Mouse (Mus musculus) kidney, embryonic 14.5 days (tissue): ENCODE measurements around the gene Sfrp5. TPM values are rescaled to one million over a fixed set of nuclear protein-coding genes. Genes with fewer than 3 reads are reported as not detected.

ENCODE experiments used
- ATAC-seq: fragments of 200-750 bp; cut with Nextera tagmentation; 2 replicates; pipeline ENCODE4 v1.8.0; 2017; ENCODE audit warnings: moderate number of reproducible peaks, mild to moderate bottlenecking, moderate TSS enrichment, moderate library complexity; ENCODE audit not compliant: low FRiP score, low TSS enrichment
- H3K27ac ChIP-seq: fragments of 300-500 bp; sonication (generic); 2 replicates; pipeline ENCODE4 v1.5.1; 2014; ENCODE audit warnings: low read depth, mild to moderate bottlenecking, low read length, moderate library complexity, mixed read lengths
- H3K27me3 ChIP-seq: fragments of 300-500 bp; sonication (generic); 2 replicates; pipeline ENCODE4 v1.6.1; 2014; ENCODE audit warnings: mild to moderate bottlenecking, low read length; ENCODE audit not compliant: control insufficient read depth, insufficient read depth
- H3K36me3 ChIP-seq: fragments of 300-500 bp; sonication (generic); 2 replicates; pipeline ENCODE4 v1.6.1; 2014; ENCODE audit warnings: low read length, mixed read lengths; ENCODE audit not compliant: control insufficient read depth, insufficient read depth
- H3K4me1 ChIP-seq: fragments of 300-500 bp; sonication (generic); 2 replicates; pipeline ENCODE4 v1.6.1; 2014; ENCODE audit warnings: low read length, mixed read lengths; ENCODE audit not compliant: control insufficient read depth, insufficient read depth
- H3K4me2 ChIP-seq: fragments of 300-500 bp; sonication (generic); replicated peaks from 2 replicates; pipeline ENCODE4 v1.6.1; 2014; ENCODE audit warnings: low read depth, mild to moderate bottlenecking, low read length
- H3K4me3 ChIP-seq: fragments of 300-500 bp; sonication (generic); 2 replicates; pipeline ENCODE4 v1.5.1; 2014; ENCODE audit warnings: mild to moderate bottlenecking, low read length
- H3K9ac ChIP-seq: fragments of 300-500 bp; sonication (generic); 2 replicates; pipeline ENCODE4 v1.6.1; 2014; ENCODE audit warnings: low read depth, mild to moderate bottlenecking, low read length, moderate library complexity
- H3K9me3 ChIP-seq: fragments of 300-500 bp; sonication (generic); 2 replicates; pipeline ENCODE4 v1.6.1; 2016; ENCODE audit warnings: low read length; ENCODE audit not compliant: control insufficient read depth
- WGBS: fragments of 180-500 bp; shearing (Covaris S2); extraction: QIAGEN DNeasy Blood & Tissue Kit; methylation state at CpG from one replicate; pipeline ENCODE4 v1.1.7; 2014; 5-methylcytosine and 5-hydroxymethylcytosine counted together
- polyA plus RNA-seq: library from polyadenylated mRNA; unstranded; fragments of >200 nt; fragmentation: Nextera tagmentation; extraction: Ambion mirVana; gene quantifications from 2 replicates; pipeline ENCODE4 v1.2.1, GENCODE M21; 2014

Sfrp5 gene
- polyA plus RNA-seq, 1 experiment from 2014 or later = 0.91 TPM

GRCm38 (mm10) chr19:42230986-42231385, 28.9 kb upstream of the Sfrp5 start:
- Histone ChIP-seq H3K27ac (no peak overlapping the region), H3K27me3 (no peaks in the 10 kb centered on the region), H3K4me1 (no peaks in the 10 kb centered on the region), H3K9me3 (no peaks in the 10 kb centered on the region), H3K4me2 (no peak overlapping the region), H3K36me3 (no peaks in the 10 kb centered on the region), H3K9ac (no peak overlapping the region), H3K4me3 (no peak overlapping the region)
- no peak for ATAC-seq
- WGBS = 86% methylated on average over 13 of the region's 13 CpGs

- no peak for ATAC-seq
Observed at GRCm38 (mm10) chr19:42230288-42230568, 28.2 kb upstream of the Sfrp5 start.

GRCm38 (mm10) chr19:42229499-42230287, 27.6 kb upstream of the Sfrp5 start:
- WGBS = 79% methylated on average over 17 of the region's 17 CpGs
- H3K36me3 ChIP-seq = no peaks in the 10 kb centered on the region
- no peak overlapping the region for H3K9ac ChIP-seq
- no peak overlapping the region for H3K4me2 ChIP-seq
- no peak overlapping the region for H3K27ac ChIP-seq
- no peaks in the 10 kb centered on the region for H3K4me1 ChIP-seq
- no peaks in the 10 kb centered on the region for H3K9me3 ChIP-seq
- no peak overlapping the region for H3K4me3 ChIP-seq
- no peak for ATAC-seq
- no peaks in the 10 kb centered on the region for H3K27me3 ChIP-seq

More at GRCm38 (mm10) chr19:42230288-42230568, 28.2 kb upstream of the Sfrp5 start:
- Histone ChIP-seq H3K9ac (no peak overlapping the region), H3K27ac (no peak overlapping the region), H3K4me2 (no peak overlapping the region), H3K36me3 (no peaks in the 10 kb centered on the region), H3K4me1 (no peaks in the 10 kb centered on the region), H3K4me3 (no peak overlapping the region), H3K27me3 (no peaks in the 10 kb centered on the region), H3K9me3 (no peaks in the 10 kb centered on the region)
- 68% methylated on average over 5 of the region's 5 CpGs for WGBS

- Histone ChIP-seq H3K9me3 (no peaks in the 10 kb centered on the region), H3K4me2 (no peak overlapping the region), H3K36me3 (no peaks in the 10 kb centered on the region), H3K27me3 (no peaks in the 10 kb centered on the region), H3K9ac (no peak overlapping the region), H3K4me1 (no peaks in the 10 kb centered on the region), H3K27ac (no peak overlapping the region), H3K4me3 (no peak overlapping the region)
- ATAC-seq = no peak
- WGBS = 75% methylated on average over 10 of the region's 10 CpGs
Observed at GRCm38 (mm10) chr19:42226451-42226850, 24.4 kb upstream of the Sfrp5 start.

- H3K9ac ChIP-seq = no peak overlapping the region
- no peaks in the 10 kb centered on the region for H3K4me1 ChIP-seq
- no peaks in the 10 kb centered on the region for H3K9me3 ChIP-seq
- no peak overlapping the region for H3K4me2 ChIP-seq
- H3K27me3 ChIP-seq = no peaks in the 10 kb centered on the region
- no peaks in the 10 kb centered on the region for H3K36me3 ChIP-seq
- H3K27ac ChIP-seq = no peak overlapping the region
- no peak overlapping the region for H3K4me3 ChIP-seq
- ATAC-seq = no peak
- 24% methylated on average over 2 of the region's 2 CpGs for WGBS
Observed at GRCm38 (mm10) chr19:42217374-42217763, 15.3 kb upstream of the Sfrp5 start.

GRCm38 (mm10) chr19:42216699-42217373, 14.8 kb upstream of the Sfrp5 start:
- Histone ChIP-seq H3K27ac (no peak overlapping the region), H3K4me3 (no peak overlapping the region), H3K4me2 (no peak overlapping the region), H3K4me1 (no peaks in the 10 kb centered on the region), H3K9ac (no peak overlapping the region), H3K27me3 (no peaks in the 10 kb centered on the region), H3K9me3 (no peaks in the 10 kb centered on the region), H3K36me3 (no peaks in the 10 kb centered on the region)
- ATAC-seq = no peak
- WGBS = 68% methylated on average over 7 of the region's 7 CpGs

GRCm38 (mm10) chr19:42214601-42215000, 12.5 kb upstream of the Sfrp5 start:
- H3K27me3 ChIP-seq = no peaks in the 10 kb centered on the region
- no peaks in the 10 kb centered on the region for H3K4me1 ChIP-seq
- 70% methylated on average over 2 of the region's 2 CpGs for WGBS
- no peak overlapping the region for H3K27ac ChIP-seq
- no peaks in the 10 kb centered on the region for H3K36me3 ChIP-seq
- no peaks in the 10 kb centered on the region for H3K9me3 ChIP-seq
- no peak for ATAC-seq
- H3K9ac ChIP-seq = no peak overlapping the region
- H3K4me2 ChIP-seq = no peak overlapping the region
- H3K4me3 ChIP-seq = no peak overlapping the region

- ATAC-seq = no peak
- Histone ChIP-seq H3K4me1 (no peaks in the 10 kb centered on the region), H3K27ac (no peak overlapping the region), H3K9me3 (no peaks in the 10 kb centered on the region), H3K4me2 (no peak overlapping the region), H3K9ac (no peak overlapping the region), H3K36me3 (no peaks in the 10 kb centered on the region), H3K27me3 (0 out of 2 replicates have a peak, but pooled peaks cover 4% of the 10 kb centered on the region), H3K4me3 (no peak overlapping the region)
- 44% methylated on average over 8 of the region's 8 CpGs for WGBS
Observed at GRCm38 (mm10) chr19:42211936-42212335, 9.9 kb upstream of the Sfrp5 start.

GRCm38 (mm10) chr19:42209976-42210375, 7.9 kb upstream of the Sfrp5 start:
- Histone ChIP-seq H3K27ac (no peak overlapping the region), H3K36me3 (no peaks in the 10 kb centered on the region), H3K4me2 (no peak overlapping the region), H3K4me1 (no peaks in the 10 kb centered on the region), H3K4me3 (no peak overlapping the region), H3K9me3 (no peaks in the 10 kb centered on the region), H3K9ac (no peak overlapping the region), H3K27me3 (0 out of 2 replicates have a peak, but pooled peaks cover 4% of the 10 kb centered on the region)
- WGBS = 68% methylated on average over 6 of the region's 6 CpGs
- no peak for ATAC-seq
